Mouse (Mus musculus) C2C12 (cell line): ENCODE results near the gene Tac1. TPM values are rescaled to one million over a fixed set of nuclear protein-coding genes. Genes with fewer than 3 reads are reported as not detected.
"Not testable (repeated sequence)": the region's sequence is repeated elsewhere in the genome, so short reads cannot be mapped to it uniquely, and the experiment has no call there.

ENCODE experiments used
- H3K27me3 ChIP-seq: one replicate; pipeline ENCODE4 v1.6.1; 2011; ENCODE audit not compliant: control insufficient read depth, insufficient read depth, insufficient read length
- H3K36me3 ChIP-seq: one replicate; pipeline ENCODE4 v1.6.1; 2011; ENCODE audit not compliant: control insufficient read depth, insufficient read depth
- H3K4me3 ChIP-seq: one replicate; pipeline ENCODE4 v1.5.1; 2011; ENCODE audit warnings: mild to moderate bottlenecking, control low read depth; ENCODE audit not compliant: poor library complexity, insufficient read depth, severe bottlenecking
- H3K79me2 ChIP-seq: one replicate; pipeline ENCODE4 v1.6.1; 2011; ENCODE audit not compliant: control insufficient read depth, insufficient read depth
- H3K79me3 ChIP-seq: one replicate; pipeline ENCODE4 v1.6.1; 2011; ENCODE audit warnings: low read depth, control low read depth
- H3ac ChIP-seq: one replicate; pipeline ENCODE3; 2011; ENCODE audit warnings: low read depth; ENCODE audit not compliant: control insufficient read depth, insufficient read length
- CEBPB ChIP-seq: IDR thresholded peaks from one replicate; pipeline ENCODE4 v1.6.1; 2011; ENCODE audit warnings: low read depth, mild to moderate bottlenecking, control low read depth, moderate library complexity
- CTCF ChIP-seq: IDR thresholded peaks from one replicate; pipeline ENCODE4 v1.5.1; 2011; ENCODE audit not compliant: control insufficient read depth, insufficient read depth, insufficient read length
- FOSL1 ChIP-seq: IDR thresholded peaks from one replicate; pipeline ENCODE4 v1.8.0; 2011; ENCODE audit warnings: mild to moderate bottlenecking, low read length; ENCODE audit not compliant: poor library complexity, insufficient read depth, severe bottlenecking
- MAX ChIP-seq: IDR thresholded peaks from one replicate; pipeline ENCODE4 v1.6.1; 2011; ENCODE audit warnings: mild to moderate bottlenecking, control low read depth
- MYOD1 ChIP-seq: IDR thresholded peaks from one replicate; pipeline ENCODE4 v1.6.1; 2011; ENCODE audit warnings: low read depth; ENCODE audit not compliant: control insufficient read depth, insufficient read length
- MYOG ChIP-seq: IDR thresholded peaks from one replicate; pipeline ENCODE4 v1.6.1; 2011; ENCODE audit not compliant: control insufficient read depth, insufficient read length; ENCODE audit errors: extremely low read depth
- USF1 ChIP-seq: IDR thresholded peaks from one replicate; pipeline ENCODE4 v1.6.1; 2011; ENCODE audit warnings: low read depth, mild to moderate bottlenecking, control low read depth, moderate library complexity
- polyA plus RNA-seq: library from polyadenylated mRNA; unstranded; fragments of >200 nt; fragmentation: generic; extraction: Trizol; gene quantifications from one replicate; pipeline ENCODE4 v1.2.1, GENCODE M21; 2012; ENCODE audit warnings: missing spikeins

Tac1 gene
- polyA plus RNA-seq, 1 experiment = not detected

GRCm38 (mm10) chr6:7571144-7571543, 16.5 kb downstream of the Tac1 start:
- Histone ChIP-seq H3K27me3 (no peaks in the 10 kb centered on the region), H3K79me2 (no peaks in the 10 kb centered on the region)
- TF ChIP-seq MYOG (no peak), CTCF (no peak), CEBPB (no peak), FOSL1 (no peak), USF1 (no peak), MYOD1 (no peak), MAX (no peak)

GRCm38 (mm10) chr6:7578031-7578430, 23.4 kb downstream of the Tac1 start:
- H3K27me3 ChIP-seq = no peaks in the 10 kb centered on the region
- no peaks in the 10 kb centered on the region for H3K79me2 ChIP-seq
- H3ac ChIP-seq = no peak overlapping the region
- H3K36me3 ChIP-seq = no peaks in the 10 kb centered on the region
- H3K4me3 ChIP-seq = no peak overlapping the region
- no peaks in the 10 kb centered on the region for H3K79me3 ChIP-seq
- no peak for TF ChIP-seq USF1

More at GRCm38 (mm10) chr6:7571144-7571543, 16.5 kb downstream of the Tac1 start:
- Histone ChIP-seq H3K36me3 (no peaks in the 10 kb centered on the region), H3K4me3 (no peak overlapping the region), H3K79me3 (no peaks in the 10 kb centered on the region), H3ac (no peak overlapping the region)

- TF ChIP-seq USF1 = peak; percentile 69
- TF ChIP-seq CTCF = no peak
- Histone ChIP-seq H3K27me3 (no peaks in the 10 kb centered on the region), H3K36me3 (no peaks in the 10 kb centered on the region), H3K79me2 (no peaks in the 10 kb centered on the region), H3K79me3 (no peaks in the 10 kb centered on the region), H3K4me3 (no peak overlapping the region), H3ac (no peak overlapping the region)
Observed at GRCm38 (mm10) chr6:7594445-7594844, 39.8 kb downstream of the Tac1 start.

DNA sequence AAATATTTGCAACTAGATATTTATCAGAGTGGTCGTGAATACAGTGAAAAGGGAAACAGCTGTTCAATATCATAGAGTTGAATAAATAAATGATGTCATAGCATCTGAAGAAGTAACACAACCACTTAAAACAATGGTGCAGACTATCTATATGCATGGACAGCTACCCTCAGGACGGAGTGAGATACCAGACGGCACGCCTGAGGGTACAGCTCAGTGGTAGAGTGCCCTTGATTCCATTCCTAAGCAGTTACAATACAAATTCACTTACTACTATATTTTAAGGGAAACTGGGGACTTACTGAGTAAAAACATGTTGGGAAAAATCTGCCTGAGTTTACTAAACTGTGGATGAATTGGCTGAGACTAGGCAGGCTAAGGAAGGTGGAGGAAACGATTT, 43.7 kb downstream of the Tac1 start:
- TF ChIP-seq MYOG (no peak), MAX (no peak), USF1 (no peak), MYOD1 (no peak), CEBPB (no peak), FOSL1 (no peak), CTCF (no peak)
- no peak overlapping the region for H3ac ChIP-seq
- no peak overlapping the region for H3K4me3 ChIP-seq
- no peaks in the 10 kb centered on the region for H3K36me3 ChIP-seq
- no peaks in the 10 kb centered on the region for H3K79me3 ChIP-seq
- H3K27me3 ChIP-seq = no peaks in the 10 kb centered on the region
- H3K79me2 ChIP-seq = no peaks in the 10 kb centered on the region

GRCm38 (mm10) chr6:7600228-7600627, 45.5 kb downstream of the Tac1 start:
- no peak overlapping the region for H3K4me3 ChIP-seq
- no peaks in the 10 kb centered on the region for H3K79me3 ChIP-seq
- TF ChIP-seq MYOG = no peak
- TF ChIP-seq CTCF = no peak
- TF ChIP-seq FOSL1 = no peak
- no peak for TF ChIP-seq USF1
- no peak for TF ChIP-seq MAX
- TF ChIP-seq MYOD1 = no peak
- TF ChIP-seq CEBPB = no peak
- H3K27me3 ChIP-seq = no peaks in the 10 kb centered on the region
- H3K36me3 ChIP-seq = no peaks in the 10 kb centered on the region
- H3K79me2 ChIP-seq = no peaks in the 10 kb centered on the region
- no peak overlapping the region for H3ac ChIP-seq

- no peaks in the 10 kb centered on the region for H3K79me3 ChIP-seq
- H3K27me3 ChIP-seq = peaks cover 3% of the 10 kb centered on the region
- no peaks in the 10 kb centered on the region for H3K79me2 ChIP-seq
- no peak overlapping the region for H3K4me3 ChIP-seq
- no peak overlapping the region for H3ac ChIP-seq
- H3K36me3 ChIP-seq = no peaks in the 10 kb centered on the region
- TF ChIP-seq USF1 (no peak), CEBPB (no peak), MYOD1 (no peak), CTCF (no peak), MAX (no peak), MYOG (no peak), FOSL1 (no peak)
Observed at GRCm38 (mm10) chr6:7601353-7602094, 46.8 kb downstream of the Tac1 start.

GRCm38 (mm10) chr6:7613676-7614075, 59.0 kb downstream of the Tac1 start:
- not testable (repeated sequence) for H3K27me3 ChIP-seq, H3K79me3 ChIP-seq, H3K4me3 ChIP-seq, H3K36me3 ChIP-seq, H3ac ChIP-seq, H3K79me2 ChIP-seq
